15 mouse cellular contexts compared by ENCODE assay signal in genomic region chr3:103497696-103498095, GRCm38 (mm10).
"Had no signal": no experiment of that assay in that cellular context is flagged by ENCODE, and none has a peak within 500 bp of the region (broad histone marks: within the 10 kb centered on the region; RNA-seq: fewer than 3 reads in every experiment).

No protein-coding gene starts in this region.

- H3K36me3 ChIP-seq: limb, embryonic 10.5 days; liver, embryonic 12.5 days; lung, embryonic 15.5 days; midbrain, embryonic 15.5 days; neural tube, embryonic 12.5 days had no signal

- H3K9me3 ChIP-seq: limb, embryonic 10.5 days; liver, embryonic 12.5 days; lung, embryonic 15.5 days; megakaryocyte, embryonic 14.5 days; midbrain, embryonic 15.5 days; neural tube, embryonic 12.5 days had no signal

- H3K9ac ChIP-seq: liver, embryonic 12.5 days; lung, embryonic 15.5 days; midbrain, embryonic 15.5 days; neural tube, embryonic 12.5 days had no signal

- H3K4me2 ChIP-seq: liver, embryonic 12.5 days; lung, embryonic 15.5 days; midbrain, embryonic 11.5 days; midbrain, embryonic 15.5 days; neural tube, embryonic 12.5 days had no signal

- H3K4me3 ChIP-seq: limb, embryonic 10.5 days; liver, embryonic 12.5 days; lung, embryonic 15.5 days; megakaryocyte, embryonic 14.5 days; midbrain, embryonic 15.5 days; neural tube, embryonic 12.5 days had no signal

- DNase-seq: kidney, adult 2 months; kidney, postnatal 36 days; lung, postnatal 14 days; retina, postnatal 1 day; thymus, adult 18-20 months; thymus, postnatal 25 days had no signal

- ATAC-seq: liver, embryonic 12.5 days; midbrain, embryonic 15.5 days had no signal

- H3K4me1 ChIP-seq: liver, embryonic 12.5 days; lung, embryonic 15.5 days; midbrain, embryonic 15.5 days; neural tube, embryonic 12.5 days had no signal

- H3K27me3 ChIP-seq: liver, embryonic 12.5 days; lung, embryonic 15.5 days; midbrain, embryonic 15.5 days; neural tube, embryonic 12.5 days had no signal

- H3K27ac ChIP-seq: kidney, postnatal 0 days; limb, embryonic 10.5 days; liver, embryonic 12.5 days; lung, embryonic 15.5 days; macrophage; midbrain, embryonic 15.5 days; neural tube, embryonic 12.5 days had no signal
